Mouse (Mus musculus): ENCODE data around the gene Smarca2. TPM values are rescaled to one million over a fixed set of nuclear protein-coding genes. Genes with fewer than 3 reads are reported as not detected.
"Not testable (repeated sequence)": the region's sequence is repeated elsewhere in the genome, so short reads cannot be mapped to it uniquely, and the experiment has no call there.

Gene Smarca2
- polyA plus RNA-seq, 1 experiment from 2014 or later: 29.6 TPM

GRCm38 (mm10) chr19:26731121-26731520 is 126.3 kb downstream of the Smarca2 start:
- no peak for ATAC-seq
- Histone ChIP-seq H3K9me3 (ENCODE audit: control insufficient read depth, low read length) (no peaks in the 10 kb centered on the region), H3K4me1 (ENCODE audit: control insufficient read depth, insufficient read depth, low read length) (no peaks in the 10 kb centered on the region), H3K36me3 (ENCODE audit: control insufficient read depth, insufficient read depth, low read length) (no peaks in the 10 kb centered on the region), H3K4me2 (ENCODE audit: low read depth, low read length) (no peak overlapping the region), H3K27ac (ENCODE audit: low read length) (no peak overlapping the region), H3K9ac (ENCODE audit: low read depth, low read length) (no peak overlapping the region), H3K4me3 (ENCODE audit: low read length) (no peak overlapping the region), H3K27me3 (replicated peaks; ENCODE audit: control insufficient read depth, insufficient read depth, low read length) (no peaks in the 10 kb centered on the region)
- 90% methylated on average over 4 of the region's 4 CpGs for WGBS

GRCm38 (mm10) chr19:26731809-26732208 is 127.0 kb downstream of the Smarca2 start:
- WGBS: 4% methylated on average over 4 of the region's 4 CpGs
- Histone ChIP-seq H3K4me3 (ENCODE audit: low read length) (no peak overlapping the region), H3K9me3 (ENCODE audit: control insufficient read depth, low read length) (no peaks in the 10 kb centered on the region), H3K36me3 (ENCODE audit: control insufficient read depth, insufficient read depth, low read length) (no peaks in the 10 kb centered on the region), H3K4me2 (ENCODE audit: low read depth, low read length) (no peak overlapping the region), H3K9ac (ENCODE audit: low read depth, low read length) (no peak overlapping the region), H3K4me1 (ENCODE audit: control insufficient read depth, insufficient read depth, low read length) (no peaks in the 10 kb centered on the region), H3K27ac (ENCODE audit: low read length) (no peak overlapping the region), H3K27me3 (replicated peaks; ENCODE audit: control insufficient read depth, insufficient read depth, low read length) (no peaks in the 10 kb centered on the region)
- ATAC-seq: no peak

- Histone ChIP-seq H3K4me2 (ENCODE audit: low read depth, low read length) (no peak overlapping the region), H3K9ac (ENCODE audit: low read depth, low read length) (no peak overlapping the region), H3K4me1 (ENCODE audit: control insufficient read depth, insufficient read depth, low read length) (no peaks in the 10 kb centered on the region), H3K4me3 (ENCODE audit: low read length) (no peak overlapping the region), H3K27me3 (replicated peaks; ENCODE audit: control insufficient read depth, insufficient read depth, low read length) (no peaks in the 10 kb centered on the region), H3K27ac (ENCODE audit: low read length) (no peak overlapping the region), H3K9me3 (ENCODE audit: control insufficient read depth, low read length) (no peaks in the 10 kb centered on the region), H3K36me3 (ENCODE audit: control insufficient read depth, insufficient read depth, low read length) (no peaks in the 10 kb centered on the region)
- ATAC-seq: no peak
- 70% methylated on average over 2 of the region's 2 CpGs for WGBS
Observed at GRCm38 (mm10) chr19:26733055-26733454, 128.2 kb downstream of the Smarca2 start.

GRCm38 (mm10) chr19:26733546-26734100 is 128.8 kb downstream of the Smarca2 start:
- Histone ChIP-seq H3K27ac (ENCODE audit: low read length) (no peak overlapping the region), H3K4me1 (ENCODE audit: control insufficient read depth, insufficient read depth, low read length) (no peaks in the 10 kb centered on the region), H3K4me3 (ENCODE audit: low read length) (no peak overlapping the region), H3K36me3 (ENCODE audit: control insufficient read depth, insufficient read depth, low read length) (no peaks in the 10 kb centered on the region), H3K4me2 (ENCODE audit: low read depth, low read length) (no peak overlapping the region), H3K27me3 (replicated peaks; ENCODE audit: control insufficient read depth, insufficient read depth, low read length) (no peaks in the 10 kb centered on the region), H3K9me3 (ENCODE audit: control insufficient read depth, low read length) (no peaks in the 10 kb centered on the region), H3K9ac (ENCODE audit: low read depth, low read length) (no peak overlapping the region)
- 75% methylated on average over 7 of the region's 7 CpGs for WGBS
- no peak for ATAC-seq

GRCm38 (mm10) chr19:26734704-26735109 is 129.9 kb downstream of the Smarca2 start:
- Histone ChIP-seq H3K4me2 (ENCODE audit: low read depth, low read length) (no peak overlapping the region), H3K27me3 (replicated peaks; ENCODE audit: control insufficient read depth, insufficient read depth, low read length) (no peaks in the 10 kb centered on the region), H3K27ac (ENCODE audit: low read length) (no peak overlapping the region), H3K9ac (ENCODE audit: low read depth, low read length) (no peak overlapping the region), H3K4me3 (ENCODE audit: low read length) (no peak overlapping the region), H3K4me1 (ENCODE audit: control insufficient read depth, insufficient read depth, low read length) (no peaks in the 10 kb centered on the region), H3K9me3 (ENCODE audit: control insufficient read depth, low read length) (no peaks in the 10 kb centered on the region), H3K36me3 (ENCODE audit: control insufficient read depth, insufficient read depth, low read length) (no peaks in the 10 kb centered on the region)
- ATAC-seq: no peak
- 65% methylated on average over 10 of the region's 10 CpGs for WGBS

GRCm38 (mm10) chr19:26745021-26745420 is 140.2 kb downstream of the Smarca2 start:
- 86% methylated on average over 4 of the region's 4 CpGs for WGBS
- ATAC-seq; H3K27me3 ChIP-seq (replicated peaks; ENCODE audit: control insufficient read depth, insufficient read depth, low read length); H3K27ac ChIP-seq (ENCODE audit: low read length); H3K36me3 ChIP-seq (ENCODE audit: control insufficient read depth, insufficient read depth, low read length); H3K4me3 ChIP-seq (ENCODE audit: low read length); H3K9ac ChIP-seq (ENCODE audit: low read depth, low read length); H3K9me3 ChIP-seq (ENCODE audit: control insufficient read depth, low read length); H3K4me2 ChIP-seq (ENCODE audit: low read depth, low read length); H3K4me1 ChIP-seq (ENCODE audit: control insufficient read depth, insufficient read depth, low read length): not testable (repeated sequence)

- ATAC-seq: no peak
- H3K9ac ChIP-seq (ENCODE audit: low read depth, low read length): no peak overlapping the region
- no peak overlapping the region for H3K4me2 ChIP-seq (ENCODE audit: low read depth, low read length)
- 84% methylated on average over 7 of the region's 7 CpGs for WGBS
- no peak overlapping the region for H3K4me3 ChIP-seq (ENCODE audit: low read length)
- peaks cover 8% of the 10 kb centered on the region; the same call in 1 of the 2 replicates for H3K4me1 ChIP-seq (ENCODE audit: control insufficient read depth, insufficient read depth, low read length)
- H3K36me3 ChIP-seq (ENCODE audit: control insufficient read depth, insufficient read depth, low read length): no peaks in the 10 kb centered on the region
- no peaks in the 10 kb centered on the region for H3K9me3 ChIP-seq (ENCODE audit: control insufficient read depth, low read length)
- H3K27ac ChIP-seq (ENCODE audit: low read length): no peak overlapping the region
- H3K27me3 ChIP-seq (replicated peaks; ENCODE audit: control insufficient read depth, insufficient read depth, low read length): no peaks in the 10 kb centered on the region
Observed at GRCm38 (mm10) chr19:26745567-26745966, 140.7 kb downstream of the Smarca2 start.

- 86% methylated on average over 10 of the region's 10 CpGs for WGBS
- Histone ChIP-seq H3K4me1 (ENCODE audit: control insufficient read depth, insufficient read depth, low read length) (peaks cover 8% of the 10 kb centered on the region; the same call in 1 of the 2 replicates), H3K9ac (ENCODE audit: low read depth, low read length) (no peak overlapping the region), H3K9me3 (ENCODE audit: control insufficient read depth, low read length) (no peaks in the 10 kb centered on the region), H3K27ac (ENCODE audit: low read length) (no peak overlapping the region), H3K36me3 (ENCODE audit: control insufficient read depth, insufficient read depth, low read length) (no peaks in the 10 kb centered on the region), H3K27me3 (replicated peaks; ENCODE audit: control insufficient read depth, insufficient read depth, low read length) (no peaks in the 10 kb centered on the region), H3K4me2 (ENCODE audit: low read depth, low read length) (no peak overlapping the region), H3K4me3 (ENCODE audit: low read length) (no peak overlapping the region)
- no peak for ATAC-seq
Observed at GRCm38 (mm10) chr19:26746290-26746689, 141.4 kb downstream of the Smarca2 start.

- H3K27ac ChIP-seq (ENCODE audit: low read length): peak overlapping the region; percentile 97
- peak overlapping the region; percentile 77 for H3K9ac ChIP-seq (ENCODE audit: low read depth, low read length)
- peaks cover 8% of the 10 kb centered on the region; the same call in 1 of the 2 replicates for H3K4me1 ChIP-seq (ENCODE audit: control insufficient read depth, insufficient read depth, low read length)
- peak overlapping the region; percentile 64 for H3K4me3 ChIP-seq (ENCODE audit: low read length)
- H3K9me3 ChIP-seq (ENCODE audit: control insufficient read depth, low read length): no peaks in the 10 kb centered on the region
- H3K27me3 ChIP-seq (replicated peaks; ENCODE audit: control insufficient read depth, insufficient read depth, low read length): no peaks in the 10 kb centered on the region
- H3K4me2 ChIP-seq (ENCODE audit: low read depth, low read length): peak overlapping the region; percentile 88
- WGBS: 40% methylated on average over 6 of the region's 6 CpGs
- ATAC-seq: peak; percentile 10; the same call in 1 of the 2 replicates
- peaks cover 1% of the 10 kb centered on the region; the same call in 1 of the 2 replicates for H3K36me3 ChIP-seq (ENCODE audit: control insufficient read depth, insufficient read depth, low read length)
Observed at GRCm38 (mm10) chr19:26746709-26747467, 142.0 kb downstream of the Smarca2 start.

Measured in intestine, embryonic 16.5 days (tissue).